Mouse (Mus musculus): Measurements from ENCODE around the gene Rasl11a.
"Not testable (repeated sequence)": the region's sequence is repeated elsewhere in the genome, so short reads cannot be mapped to it uniquely, and the experiment has no call there.

The Rasl11a gene

GRCm38 (mm10) chr5:146893478-146894182 lies 48.8 kb downstream of the Rasl11a start:
- peak; percentile 45 for DNase-seq (ENCODE audit: low read depth)

GRCm38 (mm10) chr5:146895667-146896066 lies 50.8 kb downstream of the Rasl11a start:
- not testable (repeated sequence) for DNase-seq (ENCODE audit: low read depth)

- peak; percentile 71 for DNase-seq (ENCODE audit: low read depth)
Observed at GRCm38 (mm10) chr5:146896973-146897372, 52.1 kb downstream of the Rasl11a start.

Measured in induced T-regulatory cell, adult 2 months (primary cell).